Mouse (Mus musculus) brain, embryonic 14.5 days (tissue): ENCODE results near the gene Aire. TPM values are rescaled to one million over a fixed set of nuclear protein-coding genes. Genes with fewer than 3 reads are reported as not detected.

Experiments
- DNase-seq: peaks from one replicate; pipeline ENCODE4 v3.0.0-alpha.2; 2011; ENCODE audit warnings: low read depth
- CTCF ChIP-seq: fragments of 200-500 bp; IDR thresholded peaks from 2 replicates; pipeline ENCODE4 v1.5.1; 2012; ENCODE audit warnings: inconsistent platforms, mild to moderate bottlenecking, moderate library complexity, borderline replicate concordance; ENCODE audit not compliant: insufficient read depth, insufficient read length; ENCODE audit errors: extremely low read depth
- POLR2A ChIP-seq: fragments of 200-500 bp; IDR thresholded peaks from 2 replicates; pipeline ENCODE4 v1.6.1; 2012; ENCODE audit warnings: mild to moderate bottlenecking, inconsistent platforms, borderline replicate concordance; ENCODE audit not compliant: poor library complexity, insufficient read depth, insufficient read length, severe bottlenecking; ENCODE audit errors: extremely low read depth
- polyA plus RNA-seq: library from polyadenylated mRNA; depleted of rRNA; stranded (reverse); fragments of >200 nt; gene quantifications from 2 replicates; pipeline ENCODE4 v1.2.3, GENCODE M21; 2012; rRNA removed

Gene Aire
- 0.55 and 0.74 TPM in 2 replicates for polyA plus RNA-seq

DNA sequence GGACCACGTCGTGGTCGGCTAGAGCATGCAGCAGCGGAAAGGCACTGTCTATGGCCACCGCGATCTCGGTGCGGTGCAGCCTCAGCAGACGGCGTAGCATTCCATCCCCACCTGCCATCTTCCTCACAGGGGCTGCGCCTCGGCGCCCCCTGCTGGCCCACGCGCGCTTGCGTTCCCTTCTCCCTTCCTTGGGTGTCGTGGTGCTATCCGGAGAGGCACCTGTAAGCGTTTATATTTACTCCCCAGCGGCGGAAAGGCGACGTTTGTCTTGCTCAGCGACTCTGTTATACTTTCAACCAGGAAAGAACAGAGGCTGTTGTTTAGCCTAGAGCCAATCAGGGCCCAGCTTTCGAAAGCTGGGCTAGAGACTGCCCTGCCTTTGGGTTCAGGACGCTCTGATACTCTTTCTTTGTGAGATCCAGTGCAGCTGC lies at the start of gene Aire:
Gene Aire (minus strand): TSS at position 205 of the 431 bp plus-strand sequence.
- TF ChIP-seq CTCF (peak; percentile 88), POLR2A (no peak)

GRCm38 (mm10) chr10:78092725-78093029 lies 49.3 kb upstream of the Aire start:
- TF ChIP-seq CTCF (no peak), POLR2A (no peak)
- DNase-seq, result no peak

More for the DNA sequence above, at the start of gene Aire:
- peak; percentile 79 for DNase-seq

- no peak for DNase-seq
- TF ChIP-seq POLR2A (no peak), CTCF (no peak)
Observed at GRCm38 (mm10) chr10:78091865-78092724, 48.7 kb upstream of the Aire start.

DNA sequence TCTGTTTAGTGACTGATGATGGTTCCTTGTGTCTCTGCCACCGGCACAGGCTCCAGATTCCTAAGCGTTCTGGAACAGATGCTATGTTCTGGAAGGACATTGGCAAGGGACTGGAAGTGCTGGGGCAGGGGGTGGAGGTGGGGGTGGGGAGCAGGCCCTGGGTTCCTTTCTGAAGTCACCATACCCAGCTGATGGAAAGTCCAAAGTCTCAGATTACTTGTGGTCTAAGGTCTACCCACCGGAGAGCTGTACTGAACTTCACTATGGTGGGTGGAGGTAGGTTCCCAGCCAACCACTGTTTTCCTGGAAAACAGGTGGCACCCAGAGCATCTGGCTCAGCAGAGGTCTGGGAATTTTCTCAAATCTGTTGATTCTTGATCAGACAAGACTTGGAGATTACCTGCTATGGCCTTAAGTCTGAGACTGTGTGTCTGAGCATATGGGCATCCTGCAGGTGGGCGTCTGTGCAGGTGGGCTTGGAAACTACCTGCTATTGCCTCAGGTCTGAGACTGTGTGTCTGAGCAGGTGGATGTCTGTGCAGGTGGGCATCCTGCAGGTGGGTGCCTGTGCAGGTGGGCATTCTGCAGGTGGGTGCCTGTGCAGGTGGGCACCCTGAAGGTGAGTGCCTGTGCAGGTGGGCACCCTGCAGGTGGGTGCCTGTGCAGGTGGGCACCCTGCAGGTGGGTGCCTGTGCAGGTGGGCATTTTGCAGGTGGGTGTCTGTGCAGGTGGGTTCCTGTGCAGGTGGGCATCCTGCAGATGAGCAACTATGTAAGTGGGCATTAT lies 47.5 kb upstream of the Aire start:
- TF ChIP-seq POLR2A (no peak), CTCF (no peak)
- no peak for DNase-seq

DNA sequence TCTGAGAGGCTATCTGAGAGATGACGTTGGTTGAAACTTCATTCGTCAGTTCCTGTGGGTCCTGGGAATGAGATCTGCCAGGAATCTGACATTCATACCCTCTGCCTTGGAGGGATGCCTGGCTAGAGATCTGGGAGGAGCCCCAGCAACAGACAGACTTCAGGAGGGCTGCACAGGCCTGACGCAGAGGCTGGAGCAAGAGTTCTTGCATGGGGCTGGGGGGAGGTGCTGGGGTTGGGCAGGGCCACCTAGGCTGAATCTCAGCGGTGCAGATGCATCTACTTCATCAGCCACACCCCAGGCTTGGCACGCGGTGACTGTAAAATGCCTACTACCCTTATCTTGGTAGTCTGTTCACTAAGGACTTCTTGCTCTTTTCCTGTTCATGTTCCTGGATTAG lies 46.8 kb upstream of the Aire start:
- TF ChIP-seq CTCF (no peak), POLR2A (no peak)
- DNase-seq, result peak; percentile 10

- TF ChIP-seq CTCF, result no peak
- TF ChIP-seq POLR2A, result no peak
- DNase-seq, result no peak
Observed at GRCm38 (mm10) chr10:78087101-78087511, 43.7 kb upstream of the Aire start.

DNA sequence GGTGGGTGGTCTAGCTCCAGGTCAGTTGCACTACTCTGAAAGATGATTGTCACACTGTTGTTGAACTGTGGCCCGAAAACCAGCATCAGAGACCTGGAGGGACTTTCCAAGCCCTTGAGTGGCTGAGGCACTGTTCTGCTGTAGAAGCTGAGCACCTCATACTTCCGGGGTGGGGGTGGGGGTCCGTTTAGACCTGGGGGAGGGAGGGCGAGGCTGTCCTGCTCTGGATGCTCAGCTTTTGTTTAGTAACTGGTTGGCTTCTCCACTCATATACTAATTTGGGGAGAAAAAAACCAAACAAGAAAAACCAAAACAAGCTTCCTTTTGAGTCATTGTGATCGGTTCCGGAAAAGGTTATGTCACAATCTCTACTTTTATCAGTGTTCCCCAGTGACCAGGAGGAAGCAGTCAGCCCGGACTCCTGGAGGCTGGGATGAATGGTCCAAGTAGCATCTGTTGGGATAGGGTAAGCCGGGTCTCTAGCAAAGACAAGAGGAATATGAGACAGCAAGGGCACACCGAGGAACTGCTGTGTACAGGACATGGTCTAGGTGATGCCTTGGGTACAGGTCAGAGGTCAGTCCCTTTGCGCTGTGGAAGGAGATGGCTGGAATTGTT lies 43.1 kb upstream of the Aire start:
- TF ChIP-seq CTCF (no peak), POLR2A (no peak)
- DNase-seq, result no peak

GRCm38 (mm10) chr10:78085711-78086110 lies 42.3 kb upstream of the Aire start:
- no peak for TF ChIP-seq CTCF
- TF ChIP-seq POLR2A, result no peak
- no peak for DNase-seq

GRCm38 (mm10) chr10:78084073-78084472 lies 40.7 kb upstream of the Aire start:
- TF ChIP-seq CTCF (no peak), POLR2A (no peak)
- no peak for DNase-seq

DNA sequence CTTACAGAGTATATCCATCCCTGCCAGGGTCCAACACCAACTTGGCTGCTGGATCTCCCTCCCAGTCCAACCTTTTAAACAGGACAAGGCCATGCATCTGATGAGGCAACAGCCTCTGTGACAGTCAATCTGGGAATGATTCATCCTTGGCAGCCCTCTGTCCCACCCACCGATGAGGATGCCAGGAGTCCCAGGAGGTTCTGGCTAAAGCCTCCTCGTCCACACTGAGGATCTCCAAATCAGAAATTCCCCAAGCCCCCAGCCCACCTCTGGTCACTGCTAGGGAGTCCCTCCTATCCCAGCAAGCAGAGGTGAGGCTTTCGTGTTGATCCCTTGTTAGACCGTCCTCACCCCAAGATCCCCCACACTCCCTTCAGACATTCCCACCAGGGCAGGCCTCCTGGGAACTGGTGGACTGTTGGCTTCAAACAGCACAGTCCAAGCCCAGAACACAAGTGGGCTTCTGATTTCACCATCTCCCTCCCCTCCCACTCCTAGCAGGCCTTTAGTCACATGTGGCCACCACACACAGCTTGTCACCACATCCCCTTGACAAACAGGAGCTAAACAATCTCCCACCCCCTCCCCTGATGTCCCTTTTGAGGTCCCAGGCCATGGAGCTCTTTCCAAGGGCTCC lies 36.7 kb upstream of the Aire start:
- no peak for TF ChIP-seq POLR2A
- DNase-seq, result no peak

- DNase-seq, result no peak
- no peak for TF ChIP-seq CTCF
- no peak for TF ChIP-seq POLR2A
Observed at GRCm38 (mm10) chr10:78078276-78078675, 34.9 kb upstream of the Aire start.
